Mouse (Mus musculus): ENCODE measurements around the gene Hs3st4.

- TF ChIP-seq CTCF (conservative IDR thresholded peaks at IDR 0.05; ENCODE audit: insufficient read depth, insufficient read length, low read depth, low read length) (no peak), POLR2A (IDR thresholded peaks at IDR 0.05; ENCODE audit: low read depth, low read length) (no peak)
These were observed 148.6 kb downstream of the Hs3st4 start for GRCm38 (mm10) chr7:124131312-124131711.
